Mouse (Mus musculus): ENCODE measurements around the gene Slx4. TPM values are rescaled to one million over a fixed set of nuclear protein-coding genes. Genes with fewer than 3 reads are reported as not detected.

Slx4 gene
- total RNA-seq, 2 experiments from 2014 or later = 60.9 to 61.7 TPM

Other genes with a start within 250 kb of the Slx4 start
- gene Olfr15, start 172.9 kb downstream of the Slx4 start, total RNA-seq (2021) = not detected
- gene Zfp174, start 156.5 kb downstream of the Slx4 start, total RNA-seq (2021) = 1 to 10 TPM; 4.7 TPM
- 100 to 1,000 TPM; 128 to 141 TPM for gene Naa60, start 131.4 kb downstream of the Slx4 start, total RNA-seq (2021)
- 10 to 100 TPM; 31.7 to 32.6 TPM for gene Zfp597, start 119.2 kb downstream of the Slx4 start, total RNA-seq (2021)
- gene Gm20695, start 119.1 kb downstream of the Slx4 start, total RNA-seq (2021) = under 1 TPM in 1 of 2 experiments, not detected in 1; 0.60 TPM
- gene 1700037C18Rik, start 95.1 kb downstream of the Slx4 start, total RNA-seq (2021) = 1 to 10 TPM; 5.7 to 8.0 TPM
- gene Cluap1, start 95.0 kb downstream of the Slx4 start, total RNA-seq (2021) = 10 to 100 TPM; 35.1 to 35.9 TPM
- 1 to 10 TPM; 1.7 to 1.9 TPM for gene Nlrc3, start 27.1 kb downstream of the Slx4 start, total RNA-seq (2021)
- gene Dnase1, start 33.2 kb upstream of the Slx4 start, total RNA-seq (2021) = not detected
- 10 to 100 TPM; 66.8 to 68.2 TPM for gene Trap1, start 74.1 kb upstream of the Slx4 start, total RNA-seq (2021)
- 10 to 100 TPM; 79.1 to 80.5 TPM for gene Crebbp, start 210.2 kb upstream of the Slx4 start, total RNA-seq (2021)